ENCODE assay signal across 8 mouse cellular contexts in the genomic region with DNA sequence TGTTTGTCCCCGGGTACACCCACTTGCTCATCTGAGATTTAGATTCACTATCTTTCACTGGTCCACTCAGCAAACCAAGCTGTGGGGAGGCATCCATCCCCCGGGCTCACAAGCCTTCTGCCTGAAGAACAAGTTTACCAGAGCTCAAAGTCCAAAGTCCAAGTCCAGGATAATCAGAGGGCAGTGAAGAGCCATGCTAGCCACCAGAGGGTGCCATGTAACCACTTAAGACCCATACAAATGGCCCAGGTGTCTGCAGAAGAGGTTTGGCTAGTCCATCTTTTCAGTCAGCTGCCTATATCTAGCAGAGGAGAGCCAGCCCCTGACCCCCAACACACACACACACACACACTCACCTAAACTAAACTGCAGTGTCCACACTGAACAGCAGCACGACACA. TPM values are rescaled to one million over a fixed set of nuclear protein-coding genes. Genes with fewer than 3 reads are reported as not detected.
A peak's percentile ranks its signal among the peaks of the same experiment; 100 is the strongest.
DNase-seq lines count a peak whose midpoint lies in the region; ATAC-seq lines count a peak whose summit lies in the region.

No protein-coding gene starts in this region.

- no peak overlapping the region for H3K9ac ChIP-seq in heart, embryonic 12.5 days
- H3K9ac ChIP-seq in midbrain, embryonic 14.5 days (replicated peaks; ENCODE audit: low read length) = no peak overlapping the region

- peak; percentile 12 to 43 for DNase-seq in heart, adult 18-20 months
- peak; percentile 10 for DNase-seq in urinary bladder, postnatal 25 days (ENCODE audit: low spot score)
- no peak for DNase-seq in urinary bladder, postnatal 10 days (ENCODE audit: low spot score)
- DNase-seq in embryonic facial prominence, embryonic 10.5 days (ENCODE audit: low spot score) = peak; percentile 49
- DNase-seq in large intestine, adult 2 months (ENCODE audit: low read depth, low spot score) = peak; percentile 80
- peak; percentile 74 for DNase-seq in midbrain, embryonic 14.5 days

- H3K4me3 ChIP-seq in heart, embryonic 12.5 days = no peak overlapping the region
- H3K4me3 ChIP-seq in embryonic facial prominence, embryonic 10.5 days = no peak overlapping the region
- H3K4me3 ChIP-seq in midbrain, embryonic 14.5 days (replicated peaks; ENCODE audit: low read depth, low read length) = no peak overlapping the region

- no peaks in the 10 kb centered on the region for H3K36me3 ChIP-seq in heart, embryonic 12.5 days
- no peaks in the 10 kb centered on the region for H3K36me3 ChIP-seq in embryonic facial prominence, embryonic 10.5 days (replicated peaks)
- no peaks in the 10 kb centered on the region for H3K36me3 ChIP-seq in midbrain, embryonic 14.5 days (ENCODE audit: control insufficient read depth, insufficient read depth, low read length)

- H3K27ac ChIP-seq in heart, embryonic 12.5 days (ENCODE audit: poor library complexity, severe bottlenecking) = no peak overlapping the region
- H3K27ac ChIP-seq in embryonic facial prominence, embryonic 10.5 days (replicated peaks) = no peak overlapping the region
- no peak overlapping the region for H3K27ac ChIP-seq in midbrain, embryonic 14.5 days (replicated peaks; ENCODE audit: low read depth, low read length)

- H3K27me3 ChIP-seq in heart, embryonic 12.5 days (replicated peaks) = 0 out of 2 replicates have a peak, but pooled peaks cover 4% of the 10 kb centered on the region
- H3K27me3 ChIP-seq in embryonic facial prominence, embryonic 10.5 days (replicated peaks; ENCODE audit: low read depth, poor library complexity, severe bottlenecking) = no peaks in the 10 kb centered on the region
- no peaks in the 10 kb centered on the region for H3K27me3 ChIP-seq in midbrain, embryonic 14.5 days (ENCODE audit: control insufficient read depth, insufficient read depth, low read length)

- 42% methylated on average over 3 of the region's 3 CpGs for WGBS in heart, embryonic 12.5 days
- 43% methylated on average over 3 of the region's 3 CpGs for WGBS in embryonic facial prominence, embryonic 10.5 days
- 36% methylated on average over 3 of the region's 3 CpGs for WGBS in large intestine, adult 2 months
- WGBS in midbrain, embryonic 14.5 days = 40% methylated on average over 3 of the region's 3 CpGs

- H3K9me3 ChIP-seq in heart, embryonic 12.5 days (replicated peaks) = 0 out of 2 replicates have a peak, but pooled peaks cover 3% of the 10 kb centered on the region
- no peaks in the 10 kb centered on the region for H3K9me3 ChIP-seq in embryonic facial prominence, embryonic 10.5 days
- no peaks in the 10 kb centered on the region for H3K9me3 ChIP-seq in midbrain, embryonic 14.5 days (ENCODE audit: control insufficient read depth, low read length)

- peaks cover 3% of the 10 kb centered on the region; the same call in 1 of the 2 replicates for H3K4me1 ChIP-seq in heart, embryonic 12.5 days (replicated peaks)
- H3K4me1 ChIP-seq in embryonic facial prominence, embryonic 10.5 days = 0 out of 2 replicates have a peak, but pooled peaks cover 4% of the 10 kb centered on the region
- no peaks in the 10 kb centered on the region for H3K4me1 ChIP-seq in midbrain, embryonic 14.5 days (ENCODE audit: control insufficient read depth, insufficient read depth, low read length)

- H3K4me2 ChIP-seq in heart, embryonic 12.5 days = no peak overlapping the region
- H3K4me2 ChIP-seq in midbrain, embryonic 14.5 days (ENCODE audit: low read length) = no peak overlapping the region

- ATAC-seq in heart, embryonic 12.5 days (ENCODE audit: insufficient number of reproducible peaks, low FRiP score) = no peak
- no peak for ATAC-seq in midbrain, embryonic 14.5 days (ENCODE audit: low FRiP score, low TSS enrichment)
- no peak for ATAC-seq in activated CD4-positive, CD25-positive, alpha-beta regulatory T cell, adult 4 months

RNA-seq across cellular contexts. Expression of a gene that starts 4.7 kb away (rescaled TPM):
- 10 to 100 TPM; 12.4 to 13.3 TPM for total RNA-seq in heart, adult 18-20 months (2021)
- polyA plus RNA-seq in heart, embryonic 12.5 days (2016; fragmentation: Nextera tagmentation; extraction: Ambion mirVana) = 19.8 and 20.2 TPM in 2 replicates
- polyA plus RNA-seq in embryonic facial prominence, embryonic 10.5 days (2016; fragmentation: Nextera tagmentation; extraction: Ambion mirVana) = 27.2 and 31.7 TPM in 2 replicates
- polyA plus RNA-seq in large intestine, adult 2 months (2012; rRNA removed) = 6.0 and 9.4 TPM in 2 replicates
- polyA plus RNA-seq in midbrain, embryonic 14.5 days (2014; fragmentation: Nextera tagmentation; extraction: Ambion mirVana) = 18.4 and 28.5 TPM in 2 replicates
- 1 to 10 TPM; 9.2 to 10.0 TPM for polyA plus RNA-seq in activated CD4-positive, CD25-positive, alpha-beta regulatory T cell, adult 4 months (2017; shearing (Covaris generic))

RNA-seq across cellular contexts. Expression of a gene that starts 25.0 kb away (rescaled TPM):
- not detected for total RNA-seq in heart, adult 18-20 months (2021)
- 0.28 and 0.45 TPM in 2 replicates for polyA plus RNA-seq in heart, embryonic 12.5 days (2016; fragmentation: Nextera tagmentation; extraction: Ambion mirVana)
- 0.45 and 1.2 TPM in 2 replicates for polyA plus RNA-seq in embryonic facial prominence, embryonic 10.5 days (2016; fragmentation: Nextera tagmentation; extraction: Ambion mirVana)
- polyA plus RNA-seq in large intestine, adult 2 months (2012; rRNA removed) = not detected in 2 replicates
- polyA plus RNA-seq in midbrain, embryonic 14.5 days (2014; fragmentation: Nextera tagmentation; extraction: Ambion mirVana) = 0.55 and 1.1 TPM in 2 replicates
- polyA plus RNA-seq in activated CD4-positive, CD25-positive, alpha-beta regulatory T cell, adult 4 months (2017; shearing (Covaris generic)) = not detected

RNA-seq across cellular contexts. Expression of a gene that starts 35.6 kb away (rescaled TPM):
- total RNA-seq in heart, adult 18-20 months (2021) = 10 to 100 TPM; 77.8 to 91.9 TPM
- 72.0 and 78.1 TPM in 2 replicates for polyA plus RNA-seq in heart, embryonic 12.5 days (2016; fragmentation: Nextera tagmentation; extraction: Ambion mirVana)
- 103 and 106 TPM in 2 replicates for polyA plus RNA-seq in embryonic facial prominence, embryonic 10.5 days (2016; fragmentation: Nextera tagmentation; extraction: Ambion mirVana)
- 13.1 and 15.7 TPM in 2 replicates for polyA plus RNA-seq in large intestine, adult 2 months (2012; rRNA removed)
- 53.0 and 60.4 TPM in 2 replicates for polyA plus RNA-seq in midbrain, embryonic 14.5 days (2014; fragmentation: Nextera tagmentation; extraction: Ambion mirVana)
- 10 to 100 TPM; 55.9 to 56.5 TPM for polyA plus RNA-seq in activated CD4-positive, CD25-positive, alpha-beta regulatory T cell, adult 4 months (2017; shearing (Covaris generic))
